Mouse (Mus musculus) CH12.LX (cell line): ENCODE results near the gene Gna12. TPM values are rescaled to one million over a fixed set of nuclear protein-coding genes. Genes with fewer than 3 reads are reported as not detected.

Experiments
- DNase-seq: peaks from one replicate; pipeline ENCODE4 v3.0.0-alpha.2; 2013; ENCODE audit errors: extremely low read depth
- H3K27ac ChIP-seq: 2 replicates; pipeline ENCODE4 v1.5.1; 2012; ENCODE audit warnings: low read depth, mild to moderate bottlenecking, control low read depth, moderate library complexity; ENCODE audit not compliant: insufficient read depth
- H3K27me3 ChIP-seq: replicated peaks from 2 replicates; pipeline ENCODE3; 2012; ENCODE audit warnings: inconsistent platforms
- H3K36me3 ChIP-seq, 2 experiments: replicated peaks in 1 of 2; 2 replicates each; pipeline versions ENCODE3 to v1.6.1; 2012; ENCODE audit warnings: inconsistent platforms in 1 of 2, low read length in 1 of 2, mild to moderate bottlenecking in 1 of 2, mixed read lengths in 1 of 2, moderate library complexity in 1 of 2; ENCODE audit not compliant: control insufficient read depth in 1 of 2, insufficient read depth in 1 of 2
- H3K4me1 ChIP-seq, 2 experiments: 2 replicates each; pipeline ENCODE4 v1.6.1; 2012; ENCODE audit warnings: inconsistent platforms in 1 of 2, moderate library complexity in 1 of 2; ENCODE audit not compliant: insufficient read depth in 2 of 2, control insufficient read depth in 1 of 2
- H3K4me2 ChIP-seq: 2 replicates; pipeline ENCODE4 v1.6.1; 2012; ENCODE audit warnings: low read depth, mild to moderate bottlenecking, control low read depth; ENCODE audit not compliant: poor library complexity, insufficient read depth, severe bottlenecking
- H3K4me3 ChIP-seq, 3 experiments: fragments of 150-350 bp in 1 of 3; sonication (generic) in 1 of 3; replicated peaks in 1 of 3; 2 replicates each; pipeline versions ENCODE3 to v1.5.1; 2011 to 2012; ENCODE audit warnings: low read depth in 2 of 3, low read length in 2 of 3, mild to moderate bottlenecking in 2 of 3, moderate library complexity in 2 of 3, control low read depth in 1 of 3, improper control_type of control experiment in 1 of 3, inconsistent platforms in 1 of 3, mixed read lengths in 1 of 3; ENCODE audit not compliant: poor library complexity in 1 of 3
- H3K79me2 ChIP-seq: replicated peaks from 2 replicates; pipeline ENCODE4 v1.6.1; 2012; ENCODE audit warnings: mild to moderate bottlenecking, moderate library complexity; ENCODE audit not compliant: control insufficient read depth, poor library complexity, insufficient read depth, severe bottlenecking; ENCODE audit errors: extremely low read depth
- H3K9ac ChIP-seq: 2 replicates; pipeline ENCODE4 v1.6.1; 2012; ENCODE audit warnings: low read depth, mild to moderate bottlenecking, control low read depth, moderate library complexity; ENCODE audit not compliant: insufficient read depth
- H3K9me3 ChIP-seq: replicated peaks from 2 replicates; pipeline ENCODE3; 2012; ENCODE audit warnings: low read length, inconsistent platforms, mixed read lengths
- BHLHE40 ChIP-seq: IDR thresholded peaks from 2 replicates; pipeline ENCODE4 v1.6.1; 2011; ENCODE audit warnings: mild to moderate bottlenecking, low read depth, low read length, improper control_type of control experiment
- CHD1 ChIP-seq: IDR thresholded peaks from 2 replicates; pipeline ENCODE4 v1.6.1; 2012; ENCODE audit warnings: low read depth, low read length, improper control_type of control experiment, inconsistent platforms
- CHD2 ChIP-seq: IDR thresholded peaks from 2 replicates; pipeline ENCODE4 v1.6.1; 2011; ENCODE audit warnings: low read length, improper control_type of control experiment
- CTCF ChIP-seq, 2 experiments: IDR thresholded peaks in 1 of 2; conservative IDR thresholded peaks in 1 of 2; 2 replicates each; pipeline ENCODE4 v1.5.1; 2011 to 2012; ENCODE audit warnings: low read depth in 2 of 2, low read length in 2 of 2, improper control_type of control experiment in 1 of 2, inconsistent platforms in 1 of 2, mild to moderate bottlenecking in 1 of 2, moderate library complexity in 1 of 2
- E2F4 ChIP-seq: IDR thresholded peaks from 2 replicates; pipeline ENCODE4 v1.6.1; 2011; ENCODE audit warnings: low read depth, low read length, improper control_type of control experiment; ENCODE audit not compliant: insufficient replicate concordance
- ELF1 ChIP-seq: IDR thresholded peaks from 2 replicates; pipeline ENCODE4 v1.6.1; 2014; ENCODE audit warnings: low read depth, mild to moderate bottlenecking, inconsistent platforms, low read length, improper control_type of control experiment
- EP300 ChIP-seq: IDR thresholded peaks from 2 replicates; pipeline ENCODE4 v1.6.1; 2011; ENCODE audit warnings: low read length, improper control_type of control experiment
- GABPA ChIP-seq: IDR thresholded peaks from 2 replicates; pipeline ENCODE4 v1.6.1; 2012; ENCODE audit warnings: low read depth, low read length, improper control_type of control experiment, inconsistent platforms; ENCODE audit not compliant: insufficient replicate concordance
- IRF4 ChIP-seq: IDR thresholded peaks from 2 replicates; pipeline ENCODE4 v1.6.1; 2014; ENCODE audit warnings: low read depth, mild to moderate bottlenecking, inconsistent platforms, low read length, improper control_type of control experiment
- JUN ChIP-seq: IDR thresholded peaks from 2 replicates; pipeline ENCODE4 v1.6.1; 2011; ENCODE audit warnings: low read depth, mild to moderate bottlenecking, low read length, improper control_type of control experiment, moderate library complexity; ENCODE audit not compliant: insufficient read depth
- KAT2A ChIP-seq: IDR thresholded peaks from 2 replicates; pipeline ENCODE4 v1.6.1; 2012; ENCODE audit warnings: low read length, improper control_type of control experiment, inconsistent platforms; ENCODE audit not compliant: insufficient replicate concordance
- MAFK ChIP-seq: IDR thresholded peaks from 2 replicates; pipeline ENCODE4 v1.6.1; 2011; ENCODE audit warnings: low read length, improper control_type of control experiment; ENCODE audit not compliant: insufficient replicate concordance
- MAZ ChIP-seq: IDR thresholded peaks from 2 replicates; pipeline ENCODE4 v1.6.1; 2012; ENCODE audit warnings: low read depth, mild to moderate bottlenecking, inconsistent platforms, low read length, improper control_type of control experiment, moderate library complexity
- MEF2A ChIP-seq: IDR thresholded peaks from 2 replicates; pipeline ENCODE4 v1.6.1; 2014; ENCODE audit warnings: low read depth, mild to moderate bottlenecking, inconsistent platforms, low read length, improper control_type of control experiment, borderline replicate concordance
- MYC ChIP-seq: IDR thresholded peaks from 2 replicates; pipeline ENCODE4 v1.6.1; 2011; ENCODE audit warnings: low read depth, mild to moderate bottlenecking, improper control_type of control experiment, low read length
- NELFE ChIP-seq: IDR thresholded peaks from 2 replicates; pipeline ENCODE4 v1.6.1; 2011; ENCODE audit warnings: low read depth, low read length, improper control_type of control experiment
- NRF1 ChIP-seq: IDR thresholded peaks from 2 replicates; pipeline ENCODE4 v1.6.1; 2014; ENCODE audit warnings: low read depth, mild to moderate bottlenecking, inconsistent platforms, low read length, improper control_type of control experiment, moderate library complexity
- PAX5 ChIP-seq: IDR thresholded peaks from 2 replicates; pipeline ENCODE4 v1.6.1; 2012; ENCODE audit warnings: low read length, inconsistent platforms, mixed read lengths
- POLR2A ChIP-seq: IDR thresholded peaks from 2 replicates; pipeline ENCODE4 v1.6.1; 2011; ENCODE audit warnings: low read depth, mild to moderate bottlenecking, improper control_type of control experiment, low read length
- POLR2AphosphoS2 ChIP-seq: IDR thresholded peaks from 2 replicates; pipeline ENCODE4 v1.6.1; 2011; ENCODE audit warnings: low read depth, low read length, improper control_type of control experiment
- RAD21 ChIP-seq: IDR thresholded peaks from 2 replicates; pipeline ENCODE4 v1.6.1; 2011; ENCODE audit warnings: low read depth, mild to moderate bottlenecking, low read length, improper control_type of control experiment, moderate library complexity
- SIN3A ChIP-seq: IDR thresholded peaks from 2 replicates; pipeline ENCODE4 v1.6.1; 2012; ENCODE audit warnings: low read length, improper control_type of control experiment, inconsistent platforms
- TCF12 ChIP-seq: IDR thresholded peaks from 2 replicates; pipeline ENCODE4 v1.6.1; 2014; ENCODE audit warnings: low read depth, mild to moderate bottlenecking, inconsistent platforms, low read length, improper control_type of control experiment
- UBTF ChIP-seq: IDR thresholded peaks from 2 replicates; pipeline ENCODE4 v1.6.1; 2012; ENCODE audit warnings: low read depth, mild to moderate bottlenecking, inconsistent platforms, low read length, improper control_type of control experiment, moderate library complexity
- USF2 ChIP-seq: conservative IDR thresholded peaks from 2 replicates; pipeline ENCODE4 v1.6.1; 2011; ENCODE audit warnings: low read depth, low read length, improper control_type of control experiment
- dilution Hi-C: fragments of 300-500 bp; cut with MboI; formaldehyde crosslinking; loops from 2 replicates; pipeline ENCODE4 v1.14.3; 2020; ENCODE audit warnings: low sequenced_read_pairs; ENCODE audit not compliant: extremely low pct_unique_long_range_greater_than_20kb, extremely low pct_ligation_motif_present
- in situ Hi-C: fragments of 300-500 bp; cut with MboI; formaldehyde crosslinking; loops from 3 replicates; pipeline ENCODE4 v1.14.3; 2019; ENCODE audit warnings: low sequenced_read_pairs, low pct_ligation_motif_present, low pct_unique_long_range_greater_than_20kb, mixed read lengths
- polyA plus RNA-seq: library from polyadenylated mRNA; unstranded; fragments of >175 nt; gene quantifications from 2 replicates; pipeline ENCODE4 v1.2.1, GENCODE M21; 2012; ENCODE audit warnings: low read depth; ENCODE audit not compliant: insufficient read length
- total RNA-seq, 2 experiments: library from RNA; depleted of rRNA; stranded (reverse); fragments of 300-350 nt in 1 of 2; fragments of >200 nt in 1 of 2; gene quantifications; 2 replicates each; pipeline ENCODE4 v1.2.3; 2012 to 2014

The Gna12 gene
- total and polyA plus RNA-seq, 3 experiments, result 11.5 to 15.8 (median 15.4) TPM

DNA sequence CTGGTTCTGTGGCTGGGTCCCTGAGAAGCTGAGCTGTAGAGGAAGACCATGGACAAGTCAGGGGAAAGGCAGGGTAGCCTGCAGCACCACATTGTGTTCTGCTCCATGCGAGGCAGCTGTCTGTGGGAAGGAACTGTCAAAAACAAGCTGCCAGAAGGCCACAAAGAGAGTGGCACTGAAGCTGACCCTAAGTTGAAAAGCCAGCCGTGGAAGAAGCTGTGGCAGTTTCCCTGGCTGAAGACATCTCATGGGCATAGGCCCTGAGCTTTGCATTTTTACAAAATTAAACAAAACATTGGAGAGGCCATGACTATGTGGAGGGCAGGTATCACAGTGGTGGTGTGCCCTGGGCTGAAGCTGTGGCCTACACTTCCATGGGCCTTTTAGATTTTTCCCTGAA lies 31.0 kb downstream of the Gna12 start:
- in situ Hi-C loops (no loop called here), dilution Hi-C loops (no loop called here)
- TF ChIP-seq JUN, result no peak
- TF ChIP-seq POLR2A, result no peak
- no peak for TF ChIP-seq IRF4
- TF ChIP-seq CTCF (conservative IDR thresholded peaks at IDR 0.05 in 1 of 2, IDR thresholded peaks at IDR 0.05 in 1 of 2; ENCODE audit: low read depth in 2 of 2, low read length in 2 of 2), result no peak
- TF ChIP-seq CHD2, result no peak
- TF ChIP-seq MAZ, result no peak
- no peak for TF ChIP-seq ELF1
- no peak for TF ChIP-seq NRF1
- TF ChIP-seq MEF2A, result no peak
- no peak for TF ChIP-seq KAT2A
- no peak for TF ChIP-seq PAX5
- no peak for TF ChIP-seq MYC
- no peak for TF ChIP-seq E2F4
- no peak for TF ChIP-seq BHLHE40
- no peak for TF ChIP-seq POLR2AphosphoS2
- no peak for TF ChIP-seq TCF12
- no peak for TF ChIP-seq GABPA
- Histone ChIP-seq H3K4me2 (no peak overlapping the region), H3K9me3 (peaks cover 4% of the 10 kb centered on the region), H3K79me2 (no peaks in the 10 kb centered on the region), H3K27me3 (no peaks in the 10 kb centered on the region), H3K4me3 (no peak overlapping the region), H3K27ac (no peak overlapping the region), H3K4me1 (peaks cover 21 to 31% of the 10 kb centered on the region in 2 experiments), H3K9ac (no peak overlapping the region), H3K36me3 (peaks cover 0 to 3% of the 10 kb centered on the region in 2 experiments)
- DNase-seq, result no peak

DNA sequence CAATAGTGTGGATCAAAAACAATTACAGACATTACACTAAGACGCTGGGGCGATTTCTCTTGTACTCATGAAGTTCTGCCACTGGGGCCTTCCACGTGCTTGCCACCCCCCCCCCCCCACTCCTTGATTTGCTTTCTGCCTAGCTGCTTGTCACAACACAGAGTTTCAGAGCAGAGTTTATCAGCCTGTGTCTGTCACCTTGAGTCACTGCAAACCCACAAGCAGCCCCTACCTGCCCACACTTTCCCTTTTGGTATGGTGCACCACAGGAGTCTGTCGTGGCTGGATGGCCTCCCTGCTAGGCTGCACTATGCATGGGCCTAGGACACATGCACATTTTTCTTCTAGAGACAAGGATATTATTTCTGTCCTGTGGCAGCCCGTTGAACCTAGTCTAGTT lies 31.5 kb downstream of the Gna12 start:
- dilution Hi-C loops (no loop called here), in situ Hi-C loops (no loop called here)
- Histone ChIP-seq H3K9ac (no peak overlapping the region), H3K36me3 (peaks cover 0 to 2% of the 10 kb centered on the region in 2 experiments), H3K4me3 (no peak overlapping the region), H3K79me2 (no peaks in the 10 kb centered on the region), H3K27me3 (no peaks in the 10 kb centered on the region), H3K4me2 (no peak overlapping the region), H3K9me3 (peaks cover 4% of the 10 kb centered on the region), H3K4me1 (peaks cover 21 to 31% of the 10 kb centered on the region in 2 experiments), H3K27ac (no peak overlapping the region)
- no peak for TF ChIP-seq SIN3A
- no peak for TF ChIP-seq PAX5
- TF ChIP-seq MEF2A, result no peak
- no peak for TF ChIP-seq CTCF (conservative IDR thresholded peaks at IDR 0.05 in 1 of 2, IDR thresholded peaks at IDR 0.05 in 1 of 2; ENCODE audit: low read depth in 2 of 2, low read length in 2 of 2)
- TF ChIP-seq RAD21, result no peak
- TF ChIP-seq EP300, result no peak
- TF ChIP-seq NRF1, result no peak
- TF ChIP-seq NELFE, result no peak
- no peak for TF ChIP-seq CHD2
- no peak for TF ChIP-seq POLR2A
- no peak for TF ChIP-seq POLR2AphosphoS2
- TF ChIP-seq KAT2A, result no peak
- TF ChIP-seq GABPA, result no peak
- TF ChIP-seq USF2, result no peak
- TF ChIP-seq MYC, result no peak
- no peak for TF ChIP-seq BHLHE40
- TF ChIP-seq CHD1, result no peak
- no peak for TF ChIP-seq UBTF
- no peak for TF ChIP-seq MAFK
- DNase-seq, result no peak
